Mouse (Mus musculus): ENCODE data around the gene Kiss1r. TPM values are rescaled to one million over a fixed set of nuclear protein-coding genes. Genes with fewer than 3 reads are reported as not detected.
"Not testable (repeated sequence)": the region's sequence is repeated elsewhere in the genome, so short reads cannot be mapped to it uniquely, and the experiment has no call there.

The Kiss1r gene
- polyA plus RNA-seq, 1 experiment from 2014 or later = 0.26 TPM

- Histone ChIP-seq H3K27me3 (ENCODE audit: control insufficient read depth, insufficient read depth, low read length) (no peaks in the 10 kb centered on the region), H3K9ac (ENCODE audit: low read depth, low read length) (no peak within 1 kb of the TSS), H3K36me3 (ENCODE audit: control insufficient read depth, insufficient read depth, low read length) (no peaks in the 10 kb centered on the region), H3K4me1 (replicated peaks; ENCODE audit: control insufficient read depth, insufficient read depth, low read length) (no peaks in the 10 kb centered on the region), H3K4me2 (replicated peaks; ENCODE audit: low read depth, low read length) (no peak within 1 kb of the TSS), H3K9me3 (ENCODE audit: control insufficient read depth, low read length) (no peaks in the 10 kb centered on the region), H3K27ac (ENCODE audit: low read depth, low read length) (no peak within 1 kb of the TSS), H3K4me3 (ENCODE audit: low read depth, low read length) (no peak within 1 kb of the TSS)
- DNase-seq (ENCODE audit: low spot score) (no peak), ATAC-seq (ENCODE audit: low FRiP score) (no peak)
- WGBS = 43% methylated on average over 5 of the region's 5 CpGs
Measured at GRCm38 (mm10) chr10:79890670-79891069, 26.1 kb upstream of the Kiss1r start, which contains the start of gene Cfd. Gene Cfd, plus strand, starts transcription at chr10:79890853.

DNA sequence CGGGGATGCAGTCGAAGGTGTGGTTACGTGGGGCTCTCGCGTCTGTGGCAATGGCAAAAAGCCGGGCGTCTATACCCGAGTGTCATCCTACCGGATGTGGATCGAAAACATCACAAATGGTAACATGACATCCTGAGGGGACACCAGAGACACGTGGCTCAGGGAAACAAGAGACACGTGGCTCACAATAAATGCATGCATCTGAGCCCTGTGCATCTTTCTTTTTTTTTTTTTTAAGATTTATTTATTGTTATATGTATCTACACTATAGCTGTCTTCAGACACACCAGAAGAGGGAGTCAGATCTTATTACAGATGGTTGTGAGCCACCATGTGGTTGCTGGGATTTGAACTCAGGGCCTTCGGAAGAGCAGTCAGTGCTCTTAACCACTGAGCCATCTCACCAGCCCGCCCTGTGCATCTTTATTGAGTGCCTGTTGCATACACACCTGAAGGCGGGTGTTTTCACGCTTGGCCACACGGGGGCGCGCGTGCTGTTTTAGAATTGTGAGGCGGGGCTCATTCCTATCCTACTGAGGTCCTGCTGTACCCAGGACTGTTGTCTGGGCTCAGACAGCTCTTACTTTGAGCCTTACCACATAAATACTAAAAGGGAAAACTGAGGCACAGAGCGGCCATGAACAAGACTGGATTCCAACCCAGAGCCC, 24.2 kb upstream of the Kiss1r start:
- not testable (repeated sequence) for H3K27ac ChIP-seq (ENCODE audit: low read depth, low read length); H3K9me3 ChIP-seq (ENCODE audit: control insufficient read depth, low read length); H3K4me1 ChIP-seq (replicated peaks; ENCODE audit: control insufficient read depth, insufficient read depth, low read length); H3K4me2 ChIP-seq (replicated peaks; ENCODE audit: low read depth, low read length); H3K9ac ChIP-seq (ENCODE audit: low read depth, low read length); H3K4me3 ChIP-seq (ENCODE audit: low read depth, low read length); H3K27me3 ChIP-seq (ENCODE audit: control insufficient read depth, insufficient read depth, low read length); H3K36me3 ChIP-seq (ENCODE audit: control insufficient read depth, insufficient read depth, low read length)
- 44% methylated on average over 22 of the region's 22 CpGs for WGBS
- DNase-seq (ENCODE audit: low spot score) = peak; percentile 91
- ATAC-seq (ENCODE audit: low FRiP score) = peak; percentile 62

DNA sequence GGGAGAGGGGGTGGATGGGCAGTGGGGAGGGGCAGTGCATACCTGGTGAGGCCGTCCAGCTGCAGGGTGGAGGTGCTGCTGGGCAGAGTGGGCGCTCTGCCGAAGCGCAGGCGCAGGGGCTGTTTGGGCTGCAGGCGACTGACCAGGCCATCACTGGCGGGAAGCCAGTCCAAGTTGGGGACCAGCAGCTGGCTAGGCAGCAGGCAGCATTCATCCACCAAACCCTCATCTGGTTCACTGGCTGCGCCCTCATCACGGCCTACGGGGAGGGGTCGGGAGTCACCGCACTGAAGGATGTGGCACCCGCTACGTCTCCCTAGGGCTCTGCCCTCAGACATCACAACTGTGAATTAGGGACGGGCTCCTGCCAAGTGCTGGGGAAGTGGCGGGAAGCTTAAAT, 20.5 kb upstream of the Kiss1r start:
- Histone ChIP-seq H3K36me3 (ENCODE audit: control insufficient read depth, insufficient read depth, low read length) (no peaks in the 10 kb centered on the region), H3K4me1 (replicated peaks; ENCODE audit: control insufficient read depth, insufficient read depth, low read length) (peaks cover 5% of the 10 kb centered on the region), H3K4me3 (ENCODE audit: low read depth, low read length) (no peak overlapping the region), H3K27me3 (ENCODE audit: control insufficient read depth, insufficient read depth, low read length) (peaks cover 4% of the 10 kb centered on the region; the same call in 1 of the 2 replicates), H3K9me3 (ENCODE audit: control insufficient read depth, low read length) (no peaks in the 10 kb centered on the region), H3K9ac (ENCODE audit: low read depth, low read length) (no peak overlapping the region), H3K27ac (ENCODE audit: low read depth, low read length) (no peak overlapping the region), H3K4me2 (replicated peaks; ENCODE audit: low read depth, low read length) (no peak overlapping the region)
- no peak for ATAC-seq (ENCODE audit: low FRiP score)
- no peak for DNase-seq (ENCODE audit: low spot score)
- 93% methylated on average over 16 of the region's 16 CpGs for WGBS

- Histone ChIP-seq H3K27ac (ENCODE audit: low read depth, low read length) (no peak overlapping the region), H3K9me3 (ENCODE audit: control insufficient read depth, low read length) (no peaks in the 10 kb centered on the region), H3K4me2 (replicated peaks; ENCODE audit: low read depth, low read length) (no peak overlapping the region), H3K27me3 (ENCODE audit: control insufficient read depth, insufficient read depth, low read length) (peaks cover 4% of the 10 kb centered on the region; the same call in 1 of the 2 replicates), H3K4me1 (replicated peaks; ENCODE audit: control insufficient read depth, insufficient read depth, low read length) (peaks cover 7% of the 10 kb centered on the region), H3K36me3 (ENCODE audit: control insufficient read depth, insufficient read depth, low read length) (no peaks in the 10 kb centered on the region), H3K4me3 (ENCODE audit: low read depth, low read length) (no peak overlapping the region), H3K9ac (ENCODE audit: low read depth, low read length) (no peak overlapping the region)
- 85% methylated on average over 13 of the region's 13 CpGs for WGBS
- DNase-seq (ENCODE audit: low spot score) (no peak), ATAC-seq (ENCODE audit: low FRiP score) (no peak)
Measured at GRCm38 (mm10) chr10:79896814-79897213, 20.0 kb upstream of the Kiss1r start.

DNA sequence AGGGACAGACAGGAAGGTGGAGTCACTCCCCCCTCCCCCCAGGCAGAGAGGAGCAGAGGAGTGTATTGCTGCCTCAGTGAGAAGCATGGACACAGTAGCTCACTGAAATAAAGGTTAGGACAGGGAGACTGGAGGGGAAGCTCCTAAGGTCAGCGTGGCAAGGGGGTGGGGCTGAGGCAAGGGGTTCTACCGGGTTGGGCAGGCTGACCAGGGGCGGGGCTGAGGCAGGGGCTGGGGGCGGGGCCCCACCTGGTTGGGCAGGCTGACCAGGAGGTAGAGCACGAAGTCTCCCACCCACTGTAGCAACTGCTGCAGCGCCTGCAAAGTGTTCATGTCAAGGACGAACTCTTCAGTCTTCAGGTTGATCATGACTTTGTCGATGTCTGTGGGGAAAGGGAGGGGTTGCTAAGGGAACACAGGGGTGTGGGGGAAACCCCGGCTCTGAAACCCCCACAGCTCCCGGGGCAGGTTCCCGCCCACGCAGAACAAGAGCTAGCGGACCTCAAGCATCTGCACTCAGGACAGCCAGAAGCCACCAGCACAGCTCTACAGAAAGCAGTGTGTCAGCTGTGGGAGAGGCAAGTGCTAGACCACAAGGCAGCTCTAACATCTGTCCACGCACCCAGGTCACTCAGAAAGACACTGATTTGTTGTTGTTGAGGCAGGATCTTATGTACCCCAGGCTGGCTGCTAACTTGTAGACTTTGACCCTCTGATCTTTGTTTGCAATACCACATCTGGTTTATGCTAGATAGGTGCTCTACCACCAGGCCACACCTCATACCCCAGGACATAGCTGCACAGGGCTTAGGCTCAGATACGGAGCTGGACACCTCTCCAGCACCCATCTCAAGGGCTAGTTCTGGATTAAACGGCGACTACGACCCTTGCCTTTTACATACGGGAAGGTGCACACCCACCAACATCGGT, 19.2 kb upstream of the Kiss1r start:
- no peak overlapping the region for H3K9ac ChIP-seq (ENCODE audit: low read depth, low read length)
- DNase-seq (ENCODE audit: low spot score) = no peak
- peaks cover under 1% of the 10 kb centered on the region; the same call in 1 of the 2 replicates for H3K36me3 ChIP-seq (ENCODE audit: control insufficient read depth, insufficient read depth, low read length)
- H3K27me3 ChIP-seq (ENCODE audit: control insufficient read depth, insufficient read depth, low read length) = peaks cover 4% of the 10 kb centered on the region; the same call in 1 of the 2 replicates
- WGBS = 57% methylated on average over 20 of the region's 20 CpGs
- H3K4me1 ChIP-seq (replicated peaks; ENCODE audit: control insufficient read depth, insufficient read depth, low read length) = peaks cover 7% of the 10 kb centered on the region
- H3K4me2 ChIP-seq (replicated peaks; ENCODE audit: low read depth, low read length) = no peak overlapping the region
- H3K9me3 ChIP-seq (ENCODE audit: control insufficient read depth, low read length) = no peaks in the 10 kb centered on the region
- no peak overlapping the region for H3K4me3 ChIP-seq (ENCODE audit: low read depth, low read length)
- ATAC-seq (ENCODE audit: low FRiP score) = no peak
- H3K27ac ChIP-seq (ENCODE audit: low read depth, low read length) = no peak overlapping the region

GRCm38 (mm10) chr10:79900951-79901410, 15.8 kb upstream of the Kiss1r start:
- H3K27me3 ChIP-seq (ENCODE audit: control insufficient read depth, insufficient read depth, low read length) = peaks cover 4% of the 10 kb centered on the region; the same call in 1 of the 2 replicates
- ATAC-seq (ENCODE audit: low FRiP score) (peak; percentile 55), DNase-seq (ENCODE audit: low spot score) (peak; percentile 54)
- no peak overlapping the region for H3K4me3 ChIP-seq (ENCODE audit: low read depth, low read length)
- 0 out of 2 replicates have a peak overlapping the region, but pooled peaks have one; percentile 36 for H3K27ac ChIP-seq (ENCODE audit: low read depth, low read length)
- no peaks in the 10 kb centered on the region for H3K9me3 ChIP-seq (ENCODE audit: control insufficient read depth, low read length)
- no peak overlapping the region for H3K4me2 ChIP-seq (replicated peaks; ENCODE audit: low read depth, low read length)
- peaks cover 3% of the 10 kb centered on the region; the same call in 1 of the 2 replicates for H3K36me3 ChIP-seq (ENCODE audit: control insufficient read depth, insufficient read depth, low read length)
- WGBS = 15% methylated on average over 2 of the region's 2 CpGs
- 0 out of 2 replicates have a peak overlapping the region, but pooled peaks have one; percentile 23 for H3K9ac ChIP-seq (ENCODE audit: low read depth, low read length)
- H3K4me1 ChIP-seq (replicated peaks; ENCODE audit: control insufficient read depth, insufficient read depth, low read length) = peaks cover 7% of the 10 kb centered on the region

DNA sequence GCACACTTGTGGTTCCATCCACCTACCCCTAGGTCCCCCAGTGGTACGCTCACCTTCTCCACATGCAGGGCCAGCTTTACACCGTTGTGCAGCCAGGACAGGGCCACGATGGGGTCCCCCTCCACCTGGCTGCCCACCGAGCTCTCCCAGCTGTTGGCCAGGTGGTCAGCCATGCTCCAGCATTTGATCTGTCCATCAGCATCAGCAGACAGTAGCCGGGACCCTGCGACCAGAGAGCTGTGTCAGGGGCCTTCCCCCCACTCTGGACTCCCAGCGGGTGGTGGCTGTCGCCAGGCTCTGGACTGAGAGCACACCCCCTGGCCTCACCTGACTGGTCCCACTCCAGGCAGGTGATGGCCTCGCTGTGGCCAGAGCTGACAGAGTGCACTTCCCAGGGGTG, 10.1 kb upstream of the Kiss1r start:
- no peaks in the 10 kb centered on the region; the same call in 1 of the 2 replicates for H3K27me3 ChIP-seq (ENCODE audit: control insufficient read depth, insufficient read depth, low read length)
- DNase-seq (ENCODE audit: low spot score) (no peak), ATAC-seq (ENCODE audit: low FRiP score) (no peak)
- no peak overlapping the region for H3K27ac ChIP-seq (ENCODE audit: low read depth, low read length)
- no peak overlapping the region for H3K9ac ChIP-seq (ENCODE audit: low read depth, low read length)
- no peaks in the 10 kb centered on the region for H3K4me1 ChIP-seq (replicated peaks; ENCODE audit: control insufficient read depth, insufficient read depth, low read length)
- H3K9me3 ChIP-seq (ENCODE audit: control insufficient read depth, low read length) = no peaks in the 10 kb centered on the region
- peaks cover 3% of the 10 kb centered on the region; the same call in 1 of the 2 replicates for H3K36me3 ChIP-seq (ENCODE audit: control insufficient read depth, insufficient read depth, low read length)
- 90% methylated on average over 9 of the region's 9 CpGs for WGBS
- no peak overlapping the region for H3K4me3 ChIP-seq (ENCODE audit: low read depth, low read length)
- no peak overlapping the region for H3K4me2 ChIP-seq (replicated peaks; ENCODE audit: low read depth, low read length)

GRCm38 (mm10) chr10:79907415-79907814, 9.4 kb upstream of the Kiss1r start:
- no peak overlapping the region for H3K27ac ChIP-seq (ENCODE audit: low read depth, low read length)
- no peak overlapping the region for H3K9ac ChIP-seq (ENCODE audit: low read depth, low read length)
- ATAC-seq (ENCODE audit: low FRiP score) (no peak), DNase-seq (ENCODE audit: low spot score) (no peak)
- peaks cover 3% of the 10 kb centered on the region; the same call in 1 of the 2 replicates for H3K36me3 ChIP-seq (ENCODE audit: control insufficient read depth, insufficient read depth, low read length)
- H3K27me3 ChIP-seq (ENCODE audit: control insufficient read depth, insufficient read depth, low read length) = no peaks in the 10 kb centered on the region; the same call in 1 of the 2 replicates
- H3K4me2 ChIP-seq (replicated peaks; ENCODE audit: low read depth, low read length) = no peak overlapping the region
- WGBS = 95% methylated on average over 10 of the region's 10 CpGs
- no peaks in the 10 kb centered on the region for H3K9me3 ChIP-seq (ENCODE audit: control insufficient read depth, low read length)
- no peak overlapping the region for H3K4me3 ChIP-seq (ENCODE audit: low read depth, low read length)
- H3K4me1 ChIP-seq (replicated peaks; ENCODE audit: control insufficient read depth, insufficient read depth, low read length) = no peaks in the 10 kb centered on the region
